Mouse (Mus musculus) heart, adult 2 months (tissue): ENCODE measurements around the gene Gm42372. TPM values are rescaled to one million over a fixed set of nuclear protein-coding genes. Genes with fewer than 3 reads are reported as not detected.

ENCODE experiments used
- DNase-seq, 2 experiments: peaks; one replicate each; pipeline ENCODE4 v3.0.0; 2021
- H3K27ac ChIP-seq: fragments of 200-600 bp; 2 replicates; pipeline ENCODE4 v1.8.1; 2022
- H3K27me3 ChIP-seq: fragments of 200-500 bp; 2 replicates; pipeline ENCODE4 v1.6.1; 2012; ENCODE audit warnings: mild to moderate bottlenecking, low read length, inconsistent platforms, mixed read lengths; ENCODE audit not compliant: control insufficient read depth, insufficient read depth
- H3K36me3 ChIP-seq: fragments of 200-500 bp; 2 replicates; pipeline ENCODE4 v1.6.1; 2012; ENCODE audit warnings: low read length, inconsistent platforms; ENCODE audit not compliant: control insufficient read depth, insufficient read depth
- H3K4me1 ChIP-seq: fragments of 200-500 bp; 2 replicates; pipeline ENCODE4 v1.6.1; 2011; ENCODE audit warnings: low read length; ENCODE audit not compliant: control insufficient read depth, insufficient read depth
- H3K4me3 ChIP-seq: fragments of 200-600 bp; 2 replicates; pipeline ENCODE4 v1.8.1; 2022
- H3K79me2 ChIP-seq: fragments of 200-500 bp; replicated peaks from 2 replicates; pipeline ENCODE4 v1.6.1; 2012; ENCODE audit warnings: mild to moderate bottlenecking, inconsistent platforms, low read length, moderate library complexity, mixed read lengths; ENCODE audit not compliant: control insufficient read depth, insufficient read depth
- H3K9ac ChIP-seq: fragments of 200-500 bp; 2 replicates; pipeline ENCODE4 v1.6.1; 2012; ENCODE audit warnings: low read depth, mild to moderate bottlenecking, control low read depth, inconsistent platforms, low read length, mixed read lengths
- CTCF ChIP-seq: fragments of 200-600 bp; IDR thresholded peaks from 2 replicates; pipeline ENCODE4 v1.8.1; 2022; ENCODE audit warnings: antibody characterized with exemption, mild to moderate bottlenecking, moderate library complexity
- EP300 ChIP-seq: fragments of 200-500 bp; IDR thresholded peaks from 2 replicates; pipeline ENCODE4 v1.6.1; 2011; ENCODE audit warnings: low read depth, low read length, control low read depth; ENCODE audit not compliant: insufficient read depth
- POLR2A ChIP-seq: fragments of 200-500 bp; IDR thresholded peaks from 2 replicates; pipeline ENCODE4 v1.6.1; 2011; ENCODE audit warnings: mild to moderate bottlenecking, low read depth, low read length, control low read depth; ENCODE audit not compliant: insufficient read depth
- WGBS: fragments of 180-500 bp; shearing (Covaris S2); methylation state at CpG from one replicate; pipeline ENCODE4 v1.1.7; 2018; 5-methylcytosine and 5-hydroxymethylcytosine counted together
- intact Hi-C: fragments of 180-260 bp; cut with DNase I; formaldehyde crosslinking; loops from one replicate; pipeline ENCODE4 v1.15.1; 2025
- long read RNA-seq: library from polyadenylated mRNA; stranded (forward); transcript quantifications from one replicate; pipeline ENCODE4 v2.0.0, GENCODE M21; 2021
- polyA plus RNA-seq: library from polyadenylated mRNA; depleted of rRNA; stranded (reverse); fragments of >200 nt; gene quantifications from 2 replicates; pipeline ENCODE4 v1.2.3, GENCODE M21; 2012; rRNA removed
- total RNA-seq, 2 experiments: library from RNA; stranded (reverse); gene quantifications; 2 replicates each; pipeline ENCODE4 v1.2.3; 2021

Gm42372 gene
- total RNA-seq, result not detected
- 0.03 TPM in 1 of 2 replicates, not detected in the other for polyA plus RNA-seq
- long read RNA-seq, result 0 reads

DNA sequence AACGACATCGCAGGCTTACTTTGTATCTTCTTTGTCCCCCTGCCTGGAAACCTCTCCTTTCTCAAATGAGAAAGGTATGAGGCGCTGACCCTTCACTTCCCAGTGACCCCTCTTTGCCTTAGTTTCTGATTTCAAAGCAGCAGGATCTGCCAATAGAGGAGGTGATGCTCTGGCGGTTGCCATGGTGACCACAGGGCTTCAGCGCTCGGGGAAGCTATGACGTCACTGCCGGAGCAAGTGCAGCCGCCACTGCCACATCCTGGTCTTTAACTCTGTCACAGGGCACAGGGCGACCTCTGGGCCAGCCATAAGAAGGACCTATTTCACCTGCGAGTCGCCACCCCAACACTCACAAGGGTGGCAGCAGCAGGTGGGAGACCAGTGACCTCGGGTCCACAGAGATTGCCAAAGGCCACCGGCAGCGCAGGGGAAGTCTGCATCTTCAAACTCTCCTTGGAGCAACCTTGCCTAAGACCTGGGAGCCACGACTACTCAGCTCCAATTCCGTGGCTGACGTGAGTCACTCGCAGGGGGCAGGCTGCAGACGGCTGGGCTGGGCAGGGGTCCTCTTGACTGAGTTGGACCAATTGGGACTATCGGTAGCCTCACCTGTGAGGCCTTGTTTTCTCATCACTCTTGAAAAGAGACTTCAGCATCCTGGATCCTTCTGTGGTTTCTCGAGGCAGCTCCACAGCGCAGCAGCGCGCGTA is at the start of gene Gm42372:
TSS of gene Gm42372 (plus strand) at position 228 of the 710 bp plus-strand sequence.
- Histone ChIP-seq H3K4me3 (no peak within 1 kb of the TSS), H3K79me2 (no peaks in the 10 kb centered on the region), H3K9ac (no peak within 1 kb of the TSS), H3K4me1 (peaks cover 10% of the 10 kb centered on the region), H3K27me3 (no peaks in the 10 kb centered on the region), H3K27ac (no peak within 1 kb of the TSS), H3K36me3 (no peaks in the 10 kb centered on the region)
- intact Hi-C loops, result no loop called here
- TF ChIP-seq POLR2A, result no peak
- no peak for TF ChIP-seq CTCF
- TF ChIP-seq EP300, result no peak
- DNase-seq, result peak in 1 of 2 experiments; percentile 40
- 44% methylated on average over 26 of the region's 26 CpGs for WGBS

DNA sequence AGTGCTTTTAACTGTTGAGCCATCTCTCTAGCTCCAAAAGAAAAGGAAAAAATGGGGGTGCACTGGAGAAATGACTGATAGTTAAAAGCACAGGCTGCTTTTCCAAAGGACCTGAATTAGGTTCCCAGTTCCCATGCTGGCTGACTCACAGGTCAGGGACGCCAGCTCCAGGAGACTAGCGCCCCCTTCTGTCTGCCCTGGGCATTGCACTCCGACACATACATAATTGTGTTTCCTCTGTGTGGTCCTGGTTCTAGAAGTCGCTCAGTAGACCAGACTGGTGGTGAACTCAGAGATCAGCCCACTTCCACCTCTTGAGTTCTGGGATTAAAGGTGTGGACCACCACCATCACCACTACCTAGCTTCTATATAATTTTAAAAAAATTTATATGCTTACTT is 45.6 kb upstream of the Gm42372 start:
- H3K27me3 ChIP-seq, result no peaks in the 10 kb centered on the region
- no peak overlapping the region for H3K27ac ChIP-seq
- TF ChIP-seq CTCF (peak; percentile 61), POLR2A (no peak), EP300 (no peak)
- H3K4me1 ChIP-seq, result no peaks in the 10 kb centered on the region; the same call in 1 of the 2 replicates
- H3K79me2 ChIP-seq, result no peaks in the 10 kb centered on the region
- no peaks in the 10 kb centered on the region for H3K36me3 ChIP-seq
- no peak overlapping the region for H3K9ac ChIP-seq
- intact Hi-C loops, result no loop called here
- no peak overlapping the region for H3K4me3 ChIP-seq
- WGBS, result 51% methylated on average over 4 of the region's 4 CpGs
- DNase-seq, result no peak

DNA sequence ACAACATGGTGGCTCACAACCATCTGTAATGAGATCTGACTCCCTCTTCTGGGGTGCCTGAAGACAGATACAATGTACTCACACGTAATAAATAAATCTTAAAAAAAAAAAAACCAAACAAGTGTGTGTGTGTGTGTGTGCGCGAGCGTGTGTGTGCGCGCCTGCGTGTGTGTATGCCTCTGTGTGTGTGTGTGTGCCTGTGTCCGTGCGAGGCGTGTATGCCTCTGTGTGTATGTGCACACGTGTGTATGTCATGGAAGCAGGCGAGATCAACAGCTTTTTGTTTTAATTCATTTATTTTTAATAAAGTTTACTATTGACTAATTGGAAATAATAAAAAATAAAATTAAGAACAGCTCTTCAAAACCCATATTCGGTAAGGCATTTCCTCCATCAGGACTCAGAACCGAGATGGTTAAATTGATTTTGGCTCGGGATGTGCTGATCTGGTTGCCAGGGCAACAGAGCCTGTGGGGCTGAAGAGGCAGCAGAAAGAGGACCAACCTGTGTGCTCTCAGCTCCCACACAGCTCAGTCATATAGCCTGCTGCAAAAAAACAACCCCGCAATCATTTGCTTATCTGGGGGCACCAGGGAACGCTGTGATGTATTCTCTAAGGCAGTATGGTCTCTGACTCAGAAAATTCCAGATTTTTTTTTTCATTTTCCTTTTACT is 44.6 kb upstream of the Gm42372 start:
- Histone ChIP-seq H3K9ac (no peak overlapping the region), H3K79me2 (no peaks in the 10 kb centered on the region), H3K27me3 (no peaks in the 10 kb centered on the region), H3K27ac (no peak overlapping the region), H3K4me3 (no peak overlapping the region), H3K36me3 (no peaks in the 10 kb centered on the region), H3K4me1 (no peaks in the 10 kb centered on the region; the same call in 1 of the 2 replicates)
- WGBS, result 69% methylated on average over 17 of the region's 17 CpGs
- intact Hi-C loops, result no loop called here
- no peak for DNase-seq
- TF ChIP-seq EP300 (no peak), CTCF (no peak), POLR2A (no peak)

GRCm38 (mm10) chr7:16940292-16940691 is 42.6 kb upstream of the Gm42372 start:
- TF ChIP-seq CTCF (no peak), POLR2A (no peak), EP300 (no peak)
- 44% methylated on average over 7 of the region's 7 CpGs for WGBS
- no peaks in the 10 kb centered on the region; the same call in 1 of the 2 replicates for H3K4me1 ChIP-seq
- no peak for DNase-seq
- H3K27ac ChIP-seq, result no peak overlapping the region
- no peaks in the 10 kb centered on the region for H3K36me3 ChIP-seq
- no peak overlapping the region for H3K9ac ChIP-seq
- H3K27me3 ChIP-seq, result no peaks in the 10 kb centered on the region
- intact Hi-C loops, result no loop called here
- no peaks in the 10 kb centered on the region for H3K79me2 ChIP-seq
- H3K4me3 ChIP-seq, result no peak overlapping the region

GRCm38 (mm10) chr7:16942861-16943260 is 40.0 kb upstream of the Gm42372 start:
- Histone ChIP-seq H3K9ac (no peak overlapping the region), H3K27ac (no peak overlapping the region), H3K4me1 (no peaks in the 10 kb centered on the region; the same call in 1 of the 2 replicates), H3K36me3 (no peaks in the 10 kb centered on the region), H3K4me3 (no peak overlapping the region), H3K27me3 (no peaks in the 10 kb centered on the region), H3K79me2 (no peaks in the 10 kb centered on the region)
- no peak for DNase-seq
- TF ChIP-seq CTCF (no peak), EP300 (no peak), POLR2A (no peak)
- 71% methylated on average over 4 of the region's 4 CpGs for WGBS
- intact Hi-C loops, result no loop called here
